Mouse (Mus musculus) midbrain, embryonic 15.5 days (tissue): ENCODE measurements around the gene Trmt112. TPM values are rescaled to one million over a fixed set of nuclear protein-coding genes. Genes with fewer than 3 reads are reported as not detected.

ENCODE experiments used
- microRNA-seq: library from miRNA; unstranded; fragments of <30 nt; microRNA quantifications from one replicate; pipeline ENCODE4, GENCODE M21; 2016
- polyA plus RNA-seq: library from polyadenylated mRNA; unstranded; fragments of >200 nt; fragmentation: Nextera tagmentation; extraction: Ambion mirVana; gene quantifications from 2 replicates; pipeline ENCODE4 v1.2.1, GENCODE M21; 2015

The Trmt112 gene
- polyA plus RNA-seq, 1 experiment from 2014 or later = 101 TPM

Small RNA genes within 50 kb of the gene (microRNA-seq; reads per million reads assigned to microRNA genes)
- 1.1 reads per million for gene Mir6990

Other genes with a start within 250 kb of the Trmt112 start
- 10.5 and 11.9 TPM in 2 replicates for gene Rps6ka4, start 69.1 kb upstream of the Trmt112 start, polyA plus RNA-seq
- gene Ccdc88b, start 51.5 kb upstream of the Trmt112 start, polyA plus RNA-seq = 0.54 and 0.56 TPM in 2 replicates
- 325 and 351 TPM in 2 replicates for gene Prdx5, start 408 bp downstream of the Trmt112 start, polyA plus RNA-seq
- gene Esrra, start 12.1 kb downstream of the Trmt112 start, polyA plus RNA-seq = 16.2 and 18.9 TPM in 2 replicates
- 1.1 and 1.3 TPM in 2 replicates for gene Catsperz, start 15.7 kb downstream of the Trmt112 start, polyA plus RNA-seq
- 4.7 and 5.0 TPM in 2 replicates for gene Kcnk4, start 24.8 kb downstream of the Trmt112 start, polyA plus RNA-seq
- gene Bad, start 32.2 kb downstream of the Trmt112 start, polyA plus RNA-seq = 93.9 and 96.1 TPM in 2 replicates
- 70.2 and 70.5 TPM in 2 replicates for gene Gpr137, start 32.8 kb downstream of the Trmt112 start, polyA plus RNA-seq
- 188 and 196 TPM in 2 replicates for gene Ppp1r14b, start 65.3 kb downstream of the Trmt112 start, polyA plus RNA-seq
- 11.3 TPM in 2 replicates for gene Plcb3, start 66.8 kb downstream of the Trmt112 start, polyA plus RNA-seq
- 120 and 126 TPM in 2 replicates for gene Fkbp2, start 70.8 kb downstream of the Trmt112 start, polyA plus RNA-seq
- 46.7 and 47.9 TPM in 2 replicates for gene Vegfb, start 78.0 kb downstream of the Trmt112 start, polyA plus RNA-seq
- 24.1 and 25.6 TPM in 2 replicates for gene Dnajc4, start 82.9 kb downstream of the Trmt112 start, polyA plus RNA-seq
- 21.0 and 22.5 TPM in 2 replicates for gene Nudt22, start 86.4 kb downstream of the Trmt112 start, polyA plus RNA-seq
- gene Trpt1, start 86.4 kb downstream of the Trmt112 start, polyA plus RNA-seq = 18.5 and 19.8 TPM in 2 replicates
- gene Fermt3, start 109.8 kb downstream of the Trmt112 start, polyA plus RNA-seq = 4.8 and 5.2 TPM in 2 replicates
- gene Stip1, start 130.3 kb downstream of the Trmt112 start, polyA plus RNA-seq = 214 and 230 TPM in 2 replicates
- 5.6 and 6.0 TPM in 2 replicates for gene Macrod1, start 147.1 kb downstream of the Trmt112 start, polyA plus RNA-seq
- gene Flrt1, start 196.0 kb downstream of the Trmt112 start, polyA plus RNA-seq = 12.2 and 12.5 TPM in 2 replicates